Mouse (Mus musculus) liver, adult (tissue): ENCODE measurements at regions not wholly inside any gene's neighbourhood (a gene's known extent, or its start where the extent isn't known, plus 50 kb on each side); places are given as distances from the start of the nearest gene placed in this dataset.

Experiments used
- GATA4 ChIP-seq: IDR thresholded peaks from 2 replicates; pipeline ENCODE4 v1.6.1; 2014; ENCODE audit warnings: mild to moderate bottlenecking, low read length; ENCODE audit not compliant: insufficient replicate concordance

DNA sequence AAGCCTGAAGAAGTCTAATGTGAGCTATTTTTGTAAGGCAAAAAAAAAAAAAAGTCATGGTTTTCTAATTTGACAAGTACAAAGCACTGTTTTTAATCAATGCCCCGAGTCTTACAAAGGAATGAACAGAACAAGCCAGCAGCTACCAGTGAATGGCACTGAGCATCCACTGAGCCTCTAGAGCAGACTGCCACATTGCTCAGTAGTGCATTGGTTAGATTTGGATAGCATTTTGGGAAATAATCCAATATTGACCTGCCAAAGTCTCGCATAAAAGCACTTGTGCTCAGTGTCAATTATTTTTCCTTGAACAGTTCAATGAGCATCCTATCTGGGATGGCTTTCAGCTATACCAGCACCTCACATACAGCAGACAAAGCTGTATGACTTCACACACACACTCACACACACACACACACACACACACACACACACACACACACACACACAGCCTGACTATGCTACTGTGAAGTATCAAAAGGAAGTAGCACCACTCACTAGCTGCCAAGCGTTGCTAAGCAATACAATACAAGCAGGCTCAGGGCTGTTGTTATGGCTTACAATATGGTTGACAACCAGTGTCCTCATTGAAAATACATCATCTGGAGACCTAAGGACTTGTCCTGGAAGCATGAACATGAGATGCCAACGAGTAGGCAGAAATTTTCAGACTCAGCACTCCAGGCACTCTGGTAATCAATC, 717.8 kb downstream of the Bcl11a start:
- TF ChIP-seq GATA4: no peak

DNA sequence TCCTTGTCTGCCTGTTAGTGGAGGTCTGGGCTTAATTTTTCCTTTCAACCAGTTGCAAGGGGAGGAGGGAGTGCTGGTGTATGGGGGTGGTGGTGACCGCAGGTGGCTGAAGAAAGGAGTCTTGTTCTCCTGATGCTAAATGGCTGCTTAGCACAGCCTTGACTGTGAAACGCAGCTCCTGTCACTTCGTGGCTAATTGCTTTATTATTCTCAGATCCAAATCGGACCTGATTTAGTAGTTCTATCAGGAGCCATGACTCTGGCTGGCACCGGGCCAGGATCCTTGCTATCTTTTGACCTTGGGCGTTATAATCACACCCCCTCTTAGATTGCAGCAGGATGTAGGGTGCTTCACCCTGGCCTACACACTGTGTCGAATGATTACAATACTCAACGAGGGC, 726.8 kb downstream of the Bcl11a start:
- TF ChIP-seq GATA4: no peak

DNA sequence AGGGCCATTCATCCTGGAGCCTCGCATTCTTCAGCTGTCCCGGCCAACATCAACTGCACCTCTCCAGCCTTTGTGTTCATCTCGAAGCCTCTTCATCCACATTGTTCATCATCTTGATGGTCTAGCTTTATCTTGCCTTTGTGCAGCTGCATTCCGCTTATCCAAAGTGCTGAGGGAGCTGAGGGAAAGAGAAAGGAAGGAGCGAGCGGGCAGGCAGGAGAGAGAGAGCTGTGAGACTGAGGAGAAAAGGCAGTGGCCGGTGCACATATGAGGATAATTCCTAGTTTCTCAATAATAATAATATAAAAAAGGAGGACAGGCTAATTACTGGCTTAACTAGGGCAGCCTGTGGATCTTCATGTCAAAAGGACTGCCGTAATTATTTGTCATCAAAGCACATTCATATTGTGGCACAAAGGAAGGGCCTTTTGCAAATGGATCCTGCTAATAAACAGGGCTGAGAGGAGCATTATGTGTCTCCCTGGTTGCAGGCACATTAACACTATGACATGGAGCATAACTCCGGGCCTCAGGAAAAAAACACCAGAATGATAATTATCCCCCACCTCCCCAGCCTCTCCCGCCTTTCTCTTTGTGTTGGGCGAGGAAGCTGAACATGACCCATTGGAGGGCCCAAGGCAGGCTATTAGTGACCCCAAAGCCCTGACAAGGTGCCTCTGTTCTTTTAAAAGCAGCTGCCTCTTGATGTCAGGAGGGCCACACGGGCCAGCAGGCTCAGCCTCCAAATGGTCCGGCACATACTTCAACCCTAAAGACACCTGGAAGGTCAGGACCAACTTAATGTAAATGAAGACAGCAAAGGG, 751.9 kb downstream of the Bcl11a start:
- TF ChIP-seq GATA4: no peak

DNA sequence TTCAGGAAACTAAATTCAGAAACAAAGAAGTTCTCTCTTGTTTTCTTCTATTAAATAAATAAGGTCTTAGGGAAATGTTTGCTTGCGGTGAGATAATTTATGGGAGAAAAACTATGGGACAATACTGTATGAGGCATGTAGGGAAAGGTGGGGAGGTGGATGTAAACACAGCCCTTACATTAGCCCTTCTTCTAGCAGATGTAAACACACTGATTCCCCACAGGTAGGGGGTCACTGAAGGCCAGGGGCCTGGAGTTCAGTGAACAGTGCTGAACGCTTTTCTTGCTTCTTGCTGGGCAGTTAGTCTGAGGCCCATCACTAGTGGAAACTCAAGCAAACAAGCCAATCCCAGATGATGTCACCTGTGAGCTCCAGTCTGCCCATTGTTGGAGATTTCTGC, 752.6 kb downstream of the Bcl11a start:
- TF ChIP-seq GATA4: no peak

DNA sequence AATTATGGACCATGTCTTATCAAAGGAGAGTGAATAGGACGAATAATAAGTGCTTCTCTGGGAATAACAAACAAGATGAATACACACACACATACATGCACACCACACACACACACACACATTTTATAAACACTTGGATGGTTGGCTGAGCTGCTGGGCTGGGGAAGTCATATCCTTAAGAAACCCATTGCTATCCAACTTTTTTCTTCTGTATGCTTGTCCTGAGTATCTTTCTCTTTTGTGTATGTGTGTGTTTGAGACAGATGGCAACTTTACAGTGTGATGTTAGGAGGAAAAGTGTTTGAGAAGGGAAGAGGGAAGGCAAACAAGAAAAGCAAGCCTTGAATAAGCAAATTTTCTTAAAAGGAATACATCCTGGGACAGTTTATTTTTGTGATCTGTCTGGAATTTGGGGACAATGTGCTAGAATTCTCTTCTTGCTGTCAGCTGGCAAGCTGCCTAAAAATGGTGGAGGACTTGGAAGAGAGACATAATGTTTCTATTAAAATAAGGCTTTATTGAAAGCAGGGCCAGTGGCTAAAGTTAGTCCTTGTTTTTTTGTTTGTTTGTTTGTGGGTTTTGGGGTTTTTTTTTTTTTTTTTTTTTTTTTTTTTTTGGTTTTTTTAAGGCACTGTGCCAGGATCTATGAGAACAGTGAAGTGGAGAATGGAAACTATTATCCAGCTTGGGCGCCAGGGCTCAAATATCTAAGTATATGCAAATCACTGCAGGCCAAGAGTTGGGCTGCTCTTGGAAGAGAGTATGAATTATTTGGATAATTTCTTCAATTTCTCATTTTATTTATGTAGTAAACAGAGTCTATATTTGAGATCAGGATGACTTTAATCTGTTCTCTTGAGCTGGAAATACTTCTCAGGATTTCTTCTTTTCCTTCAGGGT, 766.2 kb downstream of the Bcl11a start:
- no peak for TF ChIP-seq GATA4

DNA sequence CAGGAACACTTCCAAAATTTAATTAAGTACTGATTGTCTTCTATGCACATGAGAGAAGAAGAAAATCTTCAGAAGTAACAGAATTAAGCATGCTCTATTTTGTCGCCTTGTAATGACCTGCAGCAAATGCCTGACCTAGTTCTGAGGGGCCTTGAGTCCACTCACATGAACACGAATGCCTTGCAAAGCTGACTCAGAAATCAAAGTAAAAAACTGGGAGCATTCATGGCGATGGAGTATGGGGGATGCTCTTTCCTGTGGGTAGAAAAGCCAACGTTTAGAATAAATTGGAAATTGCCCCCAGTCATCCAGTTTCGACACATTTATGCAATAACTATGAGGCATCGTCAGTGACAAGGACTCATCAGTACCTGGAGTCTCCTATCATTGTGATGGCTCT, 779.1 kb downstream of the Bcl11a start:
- no peak for TF ChIP-seq GATA4

DNA sequence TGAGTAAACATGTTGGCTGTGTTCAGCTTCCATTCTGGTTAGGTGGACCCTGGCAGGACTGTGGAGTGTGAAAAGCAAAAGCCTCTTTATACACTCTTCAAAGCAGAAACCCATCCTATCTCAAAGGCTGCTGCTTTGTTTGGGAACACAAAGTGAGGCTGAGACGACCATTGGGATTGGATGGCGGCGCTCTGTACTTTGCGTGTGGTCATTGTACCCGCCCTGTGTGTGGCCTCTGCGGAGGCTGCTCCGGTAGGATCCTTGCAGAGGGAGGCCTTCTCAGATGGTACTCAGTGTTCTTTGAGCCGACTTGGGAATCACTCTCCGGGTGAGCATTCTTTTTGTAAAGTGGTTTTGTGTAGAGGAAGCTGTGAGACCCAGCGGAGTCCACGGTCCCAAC, 786.8 kb downstream of the Bcl11a start:
- no peak for TF ChIP-seq GATA4

DNA sequence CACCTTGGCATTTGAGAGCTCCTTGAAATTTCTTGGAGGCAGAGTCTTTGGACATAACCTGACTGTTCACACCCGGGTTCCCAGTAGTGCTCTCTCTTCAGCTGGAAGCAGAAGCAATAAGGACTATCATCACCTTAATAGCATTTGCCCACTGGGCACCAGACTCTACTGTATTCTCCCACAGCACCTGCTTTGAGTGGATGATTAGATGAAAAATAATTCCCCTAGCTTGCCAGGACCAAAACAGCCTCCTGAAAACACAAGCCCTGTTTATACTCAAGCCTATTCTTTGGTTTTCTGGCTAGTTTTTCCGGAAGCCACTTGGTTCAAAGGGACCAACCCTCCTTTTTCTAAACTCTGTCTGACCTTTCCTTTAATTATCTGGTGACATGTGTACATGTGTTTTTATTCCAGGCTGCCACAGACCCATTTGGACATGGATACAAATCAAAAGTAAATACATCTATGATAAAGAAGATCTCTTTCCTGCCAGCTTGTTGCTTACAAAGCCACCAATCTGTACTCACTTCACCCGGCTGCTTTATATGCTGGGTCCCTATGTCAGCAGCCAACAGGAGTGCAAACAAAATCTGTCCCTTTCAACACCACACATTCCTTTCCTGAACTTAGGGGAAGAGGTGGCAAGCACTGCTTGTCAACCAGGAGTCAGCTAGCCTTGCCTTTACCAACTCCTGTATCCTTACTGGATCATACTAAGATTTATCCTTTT, 787.4 kb downstream of the Bcl11a start:
- TF ChIP-seq GATA4: no peak
